ENCODE assay signal across 7 mouse cellular contexts in genomic region chr19:8989567-8990431, GRCm38 (mm10). TPM values are rescaled to one million over a fixed set of nuclear protein-coding genes. Genes with fewer than 3 reads are reported as not detected.
DNase-seq lines count a peak whose midpoint lies in the region; ATAC-seq and TF ChIP-seq lines count a peak whose summit lies in the region.

No protein-coding gene starts in this region.

- WGBS in bone marrow, adult 2 months: 1% methylated on average over 53 of the region's 53 CpGs
- WGBS in liver, embryonic 16.5 days (ENCODE audit: insufficient replicate concordance): under 1% methylated on average over 53 of the region's 53 CpGs
- under 1% methylated on average over 53 of the region's 53 CpGs for WGBS in neural tube, embryonic 13.5 days

- peaks cover 0 to 4% of the 10 kb centered on the region in 2 experiments; a peak in 1 of 4 replicates for H3K36me3 ChIP-seq in MEL (ENCODE audit: control insufficient read depth in 1 of 2, insufficient read depth in 2 of 2, low read length in 2 of 2)
- H3K36me3 ChIP-seq in liver, embryonic 16.5 days (ENCODE audit: control insufficient read depth, insufficient read depth): no peaks in the 10 kb centered on the region
- H3K36me3 ChIP-seq in neural tube, embryonic 13.5 days: no peaks in the 10 kb centered on the region

- no peak; the same call in 1 of the 2 replicates for TF ChIP-seq RAD21 in MEL (IDR thresholded peaks at IDR 0.05; ENCODE audit: low read depth, low read length)

- peak; percentile 58 for DNase-seq in MEL (ENCODE audit: low read depth, low spot score)
- DNase-seq in gastrocnemius, postnatal 25 days: peak; percentile 95
- peak; percentile 96 for DNase-seq in urinary bladder, postnatal 25 days (ENCODE audit: low spot score)

- H3K9ac ChIP-seq in MEL (ENCODE audit: control insufficient read depth, low read depth, low read length, poor library complexity, severe bottlenecking): peak overlapping the region; percentile 55
- H3K9ac ChIP-seq in liver, embryonic 16.5 days (ENCODE audit: low read depth, low read length): peak overlapping the region; percentile 55
- H3K9ac ChIP-seq in neural tube, embryonic 13.5 days: peak overlapping the region; percentile 73

- peak overlapping the region; percentile 45 to 67 for H3K4me3 ChIP-seq in MEL (ENCODE audit: control insufficient read depth in 1 of 2, insufficient read depth in 1 of 2, low read depth in 2 of 2, low read length in 2 of 2)
- H3K4me3 ChIP-seq in bone marrow, adult 2 months (replicated peaks; ENCODE audit: control insufficient read depth, low read depth, low read length): peak overlapping the region; percentile 68
- H3K4me3 ChIP-seq in liver, embryonic 16.5 days (ENCODE audit: low read depth, low read length): peak overlapping the region; percentile 61
- peak overlapping the region; percentile 46 for H3K4me3 ChIP-seq in neural tube, embryonic 13.5 days

- H3K9me3 ChIP-seq in MEL (replicated peaks; ENCODE audit: insufficient read depth, low read length): no peaks in the 10 kb centered on the region
- H3K9me3 ChIP-seq in liver, embryonic 16.5 days (replicated peaks; ENCODE audit: control insufficient read depth, low read length): no peaks in the 10 kb centered on the region
- no peaks in the 10 kb centered on the region for H3K9me3 ChIP-seq in neural tube, embryonic 13.5 days

- ATAC-seq in inflammation-experienced regulatory T-cells, adult 6 months: peak; percentile 50
- peak; percentile 19; the same call in 1 of the 2 replicates for ATAC-seq in liver, embryonic 16.5 days (ENCODE audit: low read depth)
- ATAC-seq in neural tube, embryonic 13.5 days (ENCODE audit: low read depth): peak; percentile 68

- TF ChIP-seq CTCF in MEL (IDR thresholded peaks at IDR 0.05 in 2 of 3, conservative IDR thresholded peaks at IDR 0.05 in 1 of 3; ENCODE audit: control insufficient read depth in 1 of 3, insufficient read depth in 1 of 3, low read depth in 2 of 3, low read length in 3 of 3, poor library complexity in 1 of 3, severe bottlenecking in 1 of 3): 0 out of 6 replicates have a peak, but pooled peaks of 1 of the 3 experiments have one; percentile 2
- TF ChIP-seq CTCF in bone marrow, adult 2 months (IDR thresholded peaks at IDR 0.05; ENCODE audit: control insufficient read depth, insufficient read depth, low read length): no peak; the same call in 1 of the 2 replicates

- no peaks in the 10 kb centered on the region for H3K79me2 ChIP-seq in MEL (ENCODE audit: control insufficient read depth, insufficient read depth, low read length, poor library complexity)

- H3K27me3 ChIP-seq in MEL (ENCODE audit: control insufficient read depth in 1 of 2, insufficient read depth in 2 of 2, low read length in 2 of 2): no peaks in the 10 kb centered on the region; a peak in 1 of 4 replicates
- H3K27me3 ChIP-seq in liver, embryonic 16.5 days (ENCODE audit: control insufficient read depth, insufficient read depth, low read depth, low read length): peaks cover 35% of the 10 kb centered on the region
- H3K27me3 ChIP-seq in neural tube, embryonic 13.5 days: peaks cover 57% of the 10 kb centered on the region

- H3K4me2 ChIP-seq in liver, embryonic 16.5 days (ENCODE audit: low read depth, low read length): peak overlapping the region; percentile 80
- H3K4me2 ChIP-seq in neural tube, embryonic 13.5 days: peak overlapping the region; percentile 68

- TF ChIP-seq POLR2A in MEL (IDR thresholded peaks at IDR 0.05; ENCODE audit: control insufficient read depth in 1 of 2, insufficient read depth in 1 of 2, low read depth in 1 of 2, low read length in 2 of 2, poor library complexity in 1 of 2): no peak
- TF ChIP-seq POLR2A in bone marrow, adult 2 months (IDR thresholded peaks at IDR 0.05; ENCODE audit: borderline replicate concordance, control insufficient read depth, low read depth, low read length): no peak

- H3K27ac ChIP-seq in MEL (ENCODE audit: control insufficient read depth, low read depth, low read length): no peak overlapping the region
- peak overlapping the region; percentile 68 for H3K27ac ChIP-seq in bone marrow, adult 2 months (ENCODE audit: control insufficient read depth, insufficient read depth, low read depth, low read length, poor library complexity)
- peak overlapping the region; percentile 22; the same call in 1 of the 2 replicates for H3K27ac ChIP-seq in liver, embryonic 16.5 days (ENCODE audit: low read length)
- H3K27ac ChIP-seq in neural tube, embryonic 13.5 days (replicated peaks): peak overlapping the region; percentile 20

- H3K4me1 ChIP-seq in MEL (ENCODE audit: control insufficient read depth in 1 of 2, insufficient read depth in 2 of 2, low read length in 2 of 2): peaks cover 4 to 13% of the 10 kb centered on the region in 2 experiments
- H3K4me1 ChIP-seq in bone marrow, adult 2 months (ENCODE audit: control insufficient read depth, insufficient read depth, low read length): peaks cover 1% of the 10 kb centered on the region
- H3K4me1 ChIP-seq in liver, embryonic 16.5 days (ENCODE audit: control insufficient read depth, low read depth, low read length): peaks cover 16% of the 10 kb centered on the region
- peaks cover 44% of the 10 kb centered on the region for H3K4me1 ChIP-seq in neural tube, embryonic 13.5 days (replicated peaks)

- no peak for TF ChIP-seq EP300 in MEL (IDR thresholded peaks at IDR 0.05; ENCODE audit: low read depth in 1 of 2, low read length in 2 of 2)

TF ChIP-seq in MEL, 35 proteins besides CTCF, POLR2A, EP300 and RAD21:
- TF ChIP-seq MAZ (IDR thresholded peaks at IDR 0.05; ENCODE audit: low read depth, low read length): 0 out of 2 replicates have a peak, but pooled peaks have one; percentile 38
- no peak for TF ChIP-seq CHD2 (IDR thresholded peaks at IDR 0.05; ENCODE audit: low read length)
- 0 out of 2 replicates have a peak, but pooled peaks have one; percentile 52 for TF ChIP-seq SIN3A (IDR thresholded peaks at IDR 0.05; ENCODE audit: low read length)
TF ChIP-seq in MEL: peak in this region for 2.

RNA-seq across cellular contexts. Expression of gene Ahnak, which starts 0.7 kb away (rescaled TPM):
- total RNA-seq in MEL (2012; rRNA removed): 1.2 and 1.3 TPM in 2 replicates
- 1 to 10 TPM in 1 of 2 experiments, not detected in 1; 2.2 TPM for polyA plus RNA-seq in MEL (2012; ENCODE audit: insufficient read depth in 1 of 2, insufficient read length in 2 of 2, low read depth in 1 of 2, low replicate concordance in 2 of 2, missing spikeins in 1 of 2)
- 17.4 and 40.1 TPM in 2 replicates for polyA plus RNA-seq in bone marrow, adult 2 months (2011; ENCODE audit: insufficient read depth, insufficient read length, low replicate concordance, missing spikeins)
- 100 to 1,000 TPM; 183 to 204 TPM for total RNA-seq in gastrocnemius, postnatal 25 days (2021)
- 10 to 100 TPM; 42.4 to 81.3 (median 54.5) TPM for polyA plus RNA-seq in inflammation-experienced regulatory T-cells, adult 6 months (2017; shearing (Covaris generic))
- polyA plus RNA-seq in liver, embryonic 16.5 days (2015; fragmentation: Nextera tagmentation; extraction: Ambion mirVana): 3.1 TPM in 2 replicates
- 4.8 and 4.9 TPM in 2 replicates for polyA plus RNA-seq in neural tube, embryonic 13.5 days (2015; fragmentation: Nextera tagmentation; extraction: Ambion mirVana)

RNA-seq across cellular contexts. Expression of gene Eef1g, which starts 23.0 kb away (rescaled TPM):
- 1,362 and 1,397 TPM in 2 replicates for total RNA-seq in MEL (2012; rRNA removed)
- polyA plus RNA-seq in MEL (2012; ENCODE audit: insufficient read depth in 1 of 2, insufficient read length in 2 of 2, low read depth in 1 of 2, low replicate concordance in 2 of 2, missing spikeins in 1 of 2): 1,000 to 10,000 TPM; 1,691 to 1,817 TPM
- polyA plus RNA-seq in bone marrow, adult 2 months (2011; ENCODE audit: insufficient read depth, insufficient read length, low replicate concordance, missing spikeins): 129 and 224 TPM in 2 replicates
- 100 to 1,000 TPM; 464 to 492 TPM for total RNA-seq in gastrocnemius, postnatal 25 days (2021)
- 100 to 1,000 TPM; 465 to 725 (median 677) TPM for polyA plus RNA-seq in inflammation-experienced regulatory T-cells, adult 6 months (2017; shearing (Covaris generic))
- 153 and 172 TPM in 2 replicates for polyA plus RNA-seq in liver, embryonic 16.5 days (2015; fragmentation: Nextera tagmentation; extraction: Ambion mirVana)
- 323 and 328 TPM in 2 replicates for polyA plus RNA-seq in neural tube, embryonic 13.5 days (2015; fragmentation: Nextera tagmentation; extraction: Ambion mirVana)

RNA-seq across cellular contexts. Expression of gene Tut1, which starts 36.2 kb away (rescaled TPM):
- 54.6 and 54.9 TPM in 2 replicates for total RNA-seq in MEL (2012; rRNA removed)
- polyA plus RNA-seq in MEL (2012; ENCODE audit: insufficient read depth in 1 of 2, insufficient read length in 2 of 2, low read depth in 1 of 2, low replicate concordance in 2 of 2, missing spikeins in 1 of 2): 10 to 100 TPM in 1 of 2 experiments, not detected in 1; 68.2 TPM
- polyA plus RNA-seq in bone marrow, adult 2 months (2011; ENCODE audit: insufficient read depth, insufficient read length, low replicate concordance, missing spikeins): 10.7 and 19.1 TPM in 2 replicates
- total RNA-seq in gastrocnemius, postnatal 25 days (2021): 1 to 10 TPM; 5.7 to 7.2 TPM
- polyA plus RNA-seq in inflammation-experienced regulatory T-cells, adult 6 months (2017; shearing (Covaris generic)): 10 to 100 TPM; 17.6 to 38.3 (median 35.3) TPM
- 12.6 and 12.9 TPM in 2 replicates for polyA plus RNA-seq in liver, embryonic 16.5 days (2015; fragmentation: Nextera tagmentation; extraction: Ambion mirVana)
- polyA plus RNA-seq in neural tube, embryonic 13.5 days (2015; fragmentation: Nextera tagmentation; extraction: Ambion mirVana): 29.2 and 30.1 TPM in 2 replicates

RNA-seq across cellular contexts. Expression of gene Mta2, which starts 48.1 kb away (rescaled TPM):
- total RNA-seq in MEL (2012; rRNA removed): 150 and 171 TPM in 2 replicates
- 100 to 1,000 TPM; 116 to 167 TPM for polyA plus RNA-seq in MEL (2012; ENCODE audit: insufficient read depth in 1 of 2, insufficient read length in 2 of 2, low read depth in 1 of 2, low replicate concordance in 2 of 2, missing spikeins in 1 of 2)
- 67.4 and 91.6 TPM in 2 replicates for polyA plus RNA-seq in bone marrow, adult 2 months (2011; ENCODE audit: insufficient read depth, insufficient read length, low replicate concordance, missing spikeins)
- 10 to 100 TPM; 19.5 to 21.9 TPM for total RNA-seq in gastrocnemius, postnatal 25 days (2021)
- polyA plus RNA-seq in inflammation-experienced regulatory T-cells, adult 6 months (2017; shearing (Covaris generic)): 10 to 100 TPM; 78.8 to 96.7 (median 81.2) TPM
- 73.9 and 82.3 TPM in 2 replicates for polyA plus RNA-seq in liver, embryonic 16.5 days (2015; fragmentation: Nextera tagmentation; extraction: Ambion mirVana)
- 126 and 141 TPM in 2 replicates for polyA plus RNA-seq in neural tube, embryonic 13.5 days (2015; fragmentation: Nextera tagmentation; extraction: Ambion mirVana)
